In the genomic region with DNA sequence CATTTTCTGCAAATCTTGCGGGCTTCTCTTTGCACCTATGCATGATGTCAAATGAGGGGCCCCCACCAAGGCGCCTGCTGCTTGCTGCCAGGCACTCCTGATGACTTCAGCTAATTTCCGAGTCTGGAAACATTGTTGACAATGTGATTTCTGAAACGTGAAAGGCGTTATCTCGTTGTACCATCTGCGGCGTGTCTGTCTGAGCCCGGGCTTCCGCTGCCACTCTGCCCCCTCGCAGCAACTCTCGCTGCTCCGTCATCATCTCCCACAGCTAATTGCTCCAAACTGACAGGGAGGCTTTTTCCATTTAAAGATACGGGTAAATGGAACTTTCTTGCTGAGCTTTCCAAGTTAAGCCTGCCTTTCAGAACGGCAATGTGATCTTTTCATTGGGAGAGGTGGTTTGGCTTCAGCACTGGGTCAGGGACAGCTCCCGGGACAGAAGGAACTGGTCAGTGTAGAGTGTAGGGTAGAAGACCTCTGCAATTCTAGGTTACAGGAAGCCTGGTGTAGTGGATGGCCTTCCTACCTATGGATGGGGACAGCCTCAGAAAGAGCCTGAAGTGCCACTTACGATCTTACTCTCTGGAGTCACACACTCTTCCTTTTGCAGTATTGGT, we compare ENCODE assay signal across 7 mouse cellular contexts.
DNase-seq lines count a peak whose midpoint lies in the region; ATAC-seq lines count a peak whose summit lies in the region.

No protein-coding gene starts in this region.

- no peak for ATAC-seq in kidney, embryonic 16.5 days (ENCODE audit: low FRiP score, low TSS enrichment)

- H3K4me1 ChIP-seq in kidney, embryonic 16.5 days (ENCODE audit: insufficient read depth, low read length): no peaks in the 10 kb centered on the region

- no peak overlapping the region for H3K9ac ChIP-seq in kidney, embryonic 16.5 days (replicated peaks; ENCODE audit: low read length)

- H3K4me2 ChIP-seq in kidney, embryonic 16.5 days (replicated peaks; ENCODE audit: low read depth, low read length): no peak overlapping the region

- H3K27me3 ChIP-seq in kidney, embryonic 16.5 days (ENCODE audit: insufficient read depth, low read length): no peaks in the 10 kb centered on the region

- DNase-seq in kidney, postnatal 14 days: peak; percentile 19
- peak; percentile 9 for DNase-seq in R1 (ENCODE audit: low read depth, low spot score)
- peak; percentile 70 for DNase-seq in embryo, embryonic 10.5 days (ENCODE audit: low spot score)
- peak; percentile 25 to 32 for DNase-seq in lung, postnatal 4 days
- DNase-seq in cerebellum, adult 9-10 months: no peak
- DNase-seq in natural killer cell, adult 2 months (ENCODE audit: low spot score in 2 of 2): no peak

- 75% methylated on average over 17 of the region's 17 CpGs for WGBS in kidney, embryonic 16.5 days

- no peaks in the 10 kb centered on the region for H3K9me3 ChIP-seq in kidney, embryonic 16.5 days (ENCODE audit: low read length)

- H3K4me3 ChIP-seq in kidney, embryonic 16.5 days (ENCODE audit: low read length): no peak overlapping the region

- no peaks in the 10 kb centered on the region for H3K36me3 ChIP-seq in kidney, embryonic 16.5 days (ENCODE audit: insufficient read depth, low read length)

- no peak overlapping the region for H3K27ac ChIP-seq in kidney, embryonic 16.5 days (ENCODE audit: low read length)

Comparison
In these comparisons a context has a peak if more than half of its experiments do, and no peak if none do; other contexts are left out.
1. DNase-seq: peak in kidney, postnatal 14 days (single experiment), R1 (single experiment), embryo, embryonic 10.5 days (single experiment) and lung, postnatal 4 days (2 of 2); none in cerebellum, adult 9-10 months (single experiment) and natural killer cell, adult 2 months (0 of 2).